Mouse (Mus musculus) liver, postnatal 0 days (tissue): Measurements from ENCODE around the gene Rhox4c. TPM values are rescaled to one million over a fixed set of nuclear protein-coding genes. Genes with fewer than 3 reads are reported as not detected.
"Not testable (repeated sequence)": the region's sequence is repeated elsewhere in the genome, so short reads cannot be mapped to it uniquely, and the experiment has no call there.

Experiments used
- ATAC-seq: fragments of 200-750 bp; cut with Nextera tagmentation; 2 replicates; pipeline ENCODE4 v1.8.0; 2017; ENCODE audit warnings: mild to moderate bottlenecking, moderate library complexity
- DNase-seq: peaks from one replicate; pipeline ENCODE4 v3.0.0-alpha.2; 2016
- H3K27ac ChIP-seq: fragments of 300-500 bp; sonication (generic); 2 replicates; pipeline ENCODE4 v1.5.1; 2014; ENCODE audit warnings: antibody characterized with exemption, moderate library complexity, mild to moderate bottlenecking, low read depth
- H3K27me3 ChIP-seq: fragments of 300-500 bp; sonication (generic); 2 replicates; pipeline ENCODE4 v1.6.1; 2014; ENCODE audit warnings: low read length, control low read depth, mixed read lengths; ENCODE audit not compliant: insufficient read depth
- H3K36me3 ChIP-seq: fragments of 300-500 bp; sonication (generic); replicated peaks from 2 replicates; pipeline ENCODE4 v1.6.1; 2014; ENCODE audit warnings: mild to moderate bottlenecking, control low read depth, low read length, moderate library complexity, mixed read lengths; ENCODE audit not compliant: insufficient read depth
- H3K4me1 ChIP-seq: fragments of 300-500 bp; sonication (generic); 2 replicates; pipeline ENCODE4 v1.6.1; 2014; ENCODE audit warnings: antibody characterized with exemption, mild to moderate bottlenecking, control low read depth; ENCODE audit not compliant: insufficient read depth
- H3K4me2 ChIP-seq: fragments of 300-500 bp; sonication (generic); 2 replicates; pipeline ENCODE4 v1.6.1; 2014; ENCODE audit warnings: low read depth, mild to moderate bottlenecking, low read length, moderate library complexity, mixed read lengths
- H3K4me3 ChIP-seq: fragments of 300-500 bp; sonication (generic); 2 replicates; pipeline ENCODE4 v1.5.1; 2014; ENCODE audit warnings: low read depth, low read length
- H3K9ac ChIP-seq: fragments of 300-500 bp; sonication (generic); replicated peaks from 2 replicates; pipeline ENCODE4 v1.6.1; 2014; ENCODE audit warnings: mild to moderate bottlenecking, moderate library complexity
- H3K9me3 ChIP-seq: fragments of 300-500 bp; sonication (generic); 2 replicates; pipeline ENCODE4 v1.6.1; 2016; ENCODE audit warnings: mild to moderate bottlenecking, control low read depth, low read length, mixed read lengths
- WGBS: fragments of 180-500 bp; shearing (Covaris S2); extraction: QIAGEN DNeasy Blood & Tissue Kit; methylation state at CpG from one replicate; pipeline ENCODE4 v1.1.7; 2014; ENCODE audit not compliant: insufficient replicate concordance; 5-methylcytosine and 5-hydroxymethylcytosine counted together
- polyA plus RNA-seq: library from polyadenylated mRNA; unstranded; fragments of >200 nt; fragmentation: Nextera tagmentation; extraction: Ambion mirVana; gene quantifications from 2 replicates; pipeline ENCODE4 v1.2.1, GENCODE M21; 2015

The Rhox4c gene
- polyA plus RNA-seq: not detected in 2 replicates

- not testable (repeated sequence) for H3K4me1 ChIP-seq, H3K27me3 ChIP-seq, DNase-seq, H3K9ac ChIP-seq, H3K36me3 ChIP-seq, H3K9me3 ChIP-seq, H3K4me2 ChIP-seq, H3K27ac ChIP-seq, ATAC-seq, H3K4me3 ChIP-seq
- WGBS: 84% methylated on average over 14 of the region's 14 CpGs
Measured at GRCm38 (mm10) chrX:37480037-37480436, at the start of gene Rhox4c. Gene Rhox4c, plus strand, starts transcription at chrX:37480337.

- H3K4me2 ChIP-seq, H3K27me3 ChIP-seq, H3K4me3 ChIP-seq, H3K9ac ChIP-seq, DNase-seq, H3K4me1 ChIP-seq, ATAC-seq, H3K9me3 ChIP-seq, H3K27ac ChIP-seq, H3K36me3 ChIP-seq: not testable (repeated sequence)
- WGBS: 83% methylated on average over 14 of the region's 15 CpGs
Measured at GRCm38 (mm10) chrX:37432194-37432593, 47.9 kb upstream of the Rhox4c start, which contains the start of gene Rhox4b. Gene Rhox4b, plus strand, starts transcription at chrX:37432494.

DNA sequence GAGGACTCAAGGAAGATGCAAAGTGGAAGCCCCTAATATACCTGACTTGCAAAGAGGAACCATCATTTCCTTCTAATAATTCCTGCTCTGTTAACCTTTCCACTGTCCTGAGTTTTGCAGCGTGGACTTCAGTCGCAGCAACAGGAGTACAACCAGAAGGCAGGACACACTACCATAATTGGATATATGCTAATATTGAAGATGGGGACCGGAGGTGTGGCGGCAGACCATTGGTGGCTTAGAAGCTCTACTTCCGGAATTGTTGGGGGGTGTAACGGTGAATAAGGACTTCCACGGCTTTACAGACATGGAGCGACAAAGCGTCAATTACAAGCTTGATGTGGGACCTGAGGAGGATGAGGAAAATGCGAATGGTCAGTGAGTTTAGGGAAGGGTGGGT is 26.8 kb upstream of the Rhox4c start, which contains the start of gene Rhox2c:
Rhox2c (plus strand) TSS at position 301 of the 400 bp plus-strand sequence.
- not testable (repeated sequence) for H3K4me2 ChIP-seq, H3K4me1 ChIP-seq, ATAC-seq, H3K4me3 ChIP-seq, H3K9ac ChIP-seq, DNase-seq, H3K27ac ChIP-seq, H3K9me3 ChIP-seq, H3K36me3 ChIP-seq, H3K27me3 ChIP-seq
- WGBS: 92% methylated on average over 7 of the region's 10 CpGs

DNA sequence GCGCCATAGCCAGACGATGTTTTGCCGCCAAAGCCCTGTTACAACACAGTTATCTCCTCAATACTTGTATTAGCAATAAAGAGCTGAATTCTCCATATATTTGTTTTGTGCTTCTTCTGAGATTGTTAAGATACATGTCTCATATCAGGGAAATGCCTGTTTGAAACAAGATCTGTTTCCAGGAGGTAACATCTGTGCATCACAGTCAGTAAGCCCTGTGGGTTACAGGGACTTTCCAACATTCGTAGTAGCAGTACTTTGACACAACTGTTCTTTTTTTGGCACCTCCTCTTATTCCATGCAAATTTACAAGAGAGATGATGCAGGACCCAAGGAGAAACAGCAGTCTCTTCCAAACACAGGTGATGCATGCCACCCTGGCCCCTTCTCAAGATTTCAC is 21.9 kb upstream of the Rhox4c start, which contains the start of gene Rhox3c:
Rhox3c (plus strand) TSS at position 301 of the 400 bp plus-strand sequence.
- ATAC-seq, DNase-seq, H3K9ac ChIP-seq, H3K4me2 ChIP-seq, H3K36me3 ChIP-seq, H3K4me1 ChIP-seq, H3K27me3 ChIP-seq, H3K27ac ChIP-seq, H3K9me3 ChIP-seq, H3K4me3 ChIP-seq: not testable (repeated sequence)
- WGBS: 80% methylated on average over 3 of the region's 4 CpGs

GRCm38 (mm10) chrX:37514059-37514458 is 33.9 kb downstream of the Rhox4c start, which contains the start of gene Rhox4d:
Gene Rhox4d, plus strand, starts transcription at chrX:37514359.
- H3K9me3 ChIP-seq, H3K27me3 ChIP-seq, H3K9ac ChIP-seq, H3K4me2 ChIP-seq, DNase-seq, H3K36me3 ChIP-seq, ATAC-seq, H3K4me1 ChIP-seq, H3K27ac ChIP-seq, H3K4me3 ChIP-seq: not testable (repeated sequence)
- WGBS: 88% methylated on average over 15 of the region's 18 CpGs

DNA sequence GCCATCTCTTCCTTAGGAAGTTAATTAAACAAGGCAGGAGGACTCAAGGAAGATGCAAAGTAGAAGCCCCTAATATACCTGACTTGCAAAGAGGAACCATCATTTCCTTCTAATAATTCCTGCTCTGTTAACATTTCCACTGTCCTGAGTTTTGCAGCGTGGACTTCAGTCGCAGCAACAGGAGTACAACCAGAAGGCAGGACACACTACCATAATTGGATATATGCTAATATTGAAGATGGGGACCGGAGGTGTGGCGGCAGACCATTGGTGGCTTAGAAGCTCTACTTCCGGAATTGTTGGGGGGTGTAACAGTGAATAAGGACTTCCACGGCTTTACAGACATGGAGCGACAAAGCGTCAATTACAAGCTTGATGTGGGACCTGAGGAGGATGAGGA is 50.0 kb downstream of the Rhox4c start, which contains the start of gene Rhox2e:
Rhox2e (plus strand) TSS at position 301 of the 400 bp plus-strand sequence.
- not testable (repeated sequence) for H3K4me3 ChIP-seq, DNase-seq, H3K9me3 ChIP-seq, H3K4me1 ChIP-seq, H3K4me2 ChIP-seq, H3K27ac ChIP-seq, H3K9ac ChIP-seq, H3K27me3 ChIP-seq, H3K36me3 ChIP-seq, ATAC-seq
- 69% methylated on average over 2 of the region's 8 CpGs for WGBS

Other genes starting within 250 kb of the Rhox4c start
- not detected in 2 replicates for gene Rhox2a, start 235.4 kb upstream of the Rhox4c start, polyA plus RNA-seq
- not detected in 2 replicates for gene Rhox3a, start 230.4 kb upstream of the Rhox4c start, polyA plus RNA-seq
- gene Rhox4a, start 215.0 kb upstream of the Rhox4c start, polyA plus RNA-seq: not detected in 2 replicates
- gene Rhox3a2, start 100.3 kb upstream of the Rhox4c start, polyA plus RNA-seq: not detected in 2 replicates
- gene Rhox4a2, start 89.5 kb upstream of the Rhox4c start, polyA plus RNA-seq: not detected in 2 replicates
- gene Rhox2b, start 68.3 kb upstream of the Rhox4c start, polyA plus RNA-seq: not detected in 2 replicates
- gene Rhox4b, start 47.8 kb upstream of the Rhox4c start, polyA plus RNA-seq: not detected in 2 replicates
- gene Rhox2c, start 26.7 kb upstream of the Rhox4c start, polyA plus RNA-seq: not detected in 2 replicates
- not detected in 2 replicates for gene Rhox3c, start 21.8 kb upstream of the Rhox4c start, polyA plus RNA-seq
- gene Rhox2d, start 13.1 kb downstream of the Rhox4c start, polyA plus RNA-seq: not detected in 2 replicates
- gene Rhox4d, start 34.0 kb downstream of the Rhox4c start, polyA plus RNA-seq: not detected in 2 replicates
- not detected in 2 replicates for gene Rhox2e, start 50.1 kb downstream of the Rhox4c start, polyA plus RNA-seq
- gene Rhox3e, start 61.7 kb downstream of the Rhox4c start, polyA plus RNA-seq: not detected in 2 replicates
- not detected in 2 replicates for gene Rhox4e, start 77.1 kb downstream of the Rhox4c start, polyA plus RNA-seq
- not detected in 2 replicates for gene Rhox2f, start 91.1 kb downstream of the Rhox4c start, polyA plus RNA-seq
- gene Rhox3f, start 100.7 kb downstream of the Rhox4c start, polyA plus RNA-seq: not detected in 2 replicates
- not detected in 2 replicates for gene Rhox4f, start 127.4 kb downstream of the Rhox4c start, polyA plus RNA-seq
- not detected in 2 replicates for gene Rhox3g, start 148.3 kb downstream of the Rhox4c start, polyA plus RNA-seq
- gene Rhox2g, start 163.1 kb downstream of the Rhox4c start, polyA plus RNA-seq: not detected in 2 replicates
- gene Rhox4g, start 171.0 kb downstream of the Rhox4c start, polyA plus RNA-seq: not detected in 2 replicates
- not detected in 2 replicates for gene Rhox3h, start 188.4 kb downstream of the Rhox4c start, polyA plus RNA-seq
- gene Rhox2h, start 192.9 kb downstream of the Rhox4c start, polyA plus RNA-seq: not detected in 2 replicates